Mouse (Mus musculus) frontal cortex, adult 2 months (tissue): Measurements from ENCODE around the gene Scaper. TPM values are rescaled to one million over a fixed set of nuclear protein-coding genes. Genes with fewer than 3 reads are reported as not detected.

ENCODE experiments used
- DNase-seq, 2 experiments: peaks; one replicate each; pipeline ENCODE4 v3.0.0; 2022; ENCODE audit warnings: low spot score in 1 of 2; ENCODE audit errors: extremely low spot score in 1 of 2
- polyA plus RNA-seq: library from polyadenylated mRNA; depleted of rRNA; stranded (reverse); fragments of >200 nt; gene quantifications from 2 replicates; pipeline ENCODE4 v1.2.3, GENCODE M21; 2012; rRNA removed

Scaper gene
- polyA plus RNA-seq, 1 experiment: 13.6 TPM

DNA sequence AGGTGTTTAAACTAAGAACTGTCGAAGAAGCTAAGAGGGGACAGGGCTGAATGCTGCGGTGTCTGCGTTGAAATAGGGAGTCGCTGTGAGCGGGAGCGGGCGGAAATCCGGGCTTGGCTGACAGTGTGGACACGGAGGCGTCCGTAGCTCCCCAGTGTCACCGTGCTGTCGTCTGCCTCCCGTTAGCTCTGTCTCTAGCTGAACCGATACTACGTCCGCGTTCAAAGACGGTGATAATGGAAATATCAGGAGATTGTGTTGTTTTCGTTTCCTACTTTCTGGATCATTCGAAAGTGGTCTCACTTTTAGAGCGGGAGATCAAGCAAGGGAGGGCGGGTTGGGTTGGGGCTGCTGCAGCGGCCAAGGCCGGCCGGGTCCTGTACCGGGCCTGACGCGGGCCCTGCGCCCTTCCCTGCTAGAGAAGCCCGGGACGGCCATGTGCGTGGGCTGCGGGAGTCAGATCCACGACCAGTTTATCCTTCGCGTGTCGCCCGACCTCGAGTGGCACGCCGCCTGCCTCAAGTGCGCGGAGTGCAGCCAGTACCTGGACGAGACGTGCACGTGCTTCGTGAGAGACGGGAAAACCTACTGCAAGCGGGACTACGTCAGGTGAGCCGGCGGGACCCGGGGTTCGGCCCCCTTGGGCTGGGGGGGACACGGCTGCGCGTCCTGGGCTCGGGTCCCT is 396.1 kb downstream of the Scaper start:
- DNase-seq: no peak

DNA sequence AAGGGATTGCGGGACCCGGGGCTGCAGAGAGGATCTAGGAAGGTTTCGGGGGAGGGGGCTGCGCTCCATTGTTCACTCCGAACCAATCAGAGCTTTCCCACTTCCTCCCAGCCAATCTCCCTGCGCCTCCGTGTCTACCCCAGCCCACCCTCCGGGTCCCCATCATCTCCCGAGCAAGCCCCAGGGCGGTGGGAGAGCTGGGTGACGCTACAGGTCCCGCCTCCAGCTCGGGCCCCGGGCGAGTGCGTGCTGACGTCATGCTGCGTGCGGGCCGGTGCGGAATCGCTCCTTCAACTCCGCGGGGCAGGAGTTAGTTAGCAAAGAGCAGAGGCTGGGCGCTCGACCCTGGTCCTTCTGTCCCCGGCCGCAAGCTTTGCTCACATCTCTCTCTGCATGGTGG is 397.0 kb downstream of the Scaper start:
- no peak for DNase-seq

- no peak for DNase-seq
Observed at GRCm38 (mm10) chr9:55540391-55540770, 397.5 kb downstream of the Scaper start.

GRCm38 (mm10) chr9:55539661-55540390 is 398.1 kb downstream of the Scaper start:
- DNase-seq: no peak

- no peak for DNase-seq
Observed at GRCm38 (mm10) chr9:55539006-55539405, 398.9 kb downstream of the Scaper start.

DNA sequence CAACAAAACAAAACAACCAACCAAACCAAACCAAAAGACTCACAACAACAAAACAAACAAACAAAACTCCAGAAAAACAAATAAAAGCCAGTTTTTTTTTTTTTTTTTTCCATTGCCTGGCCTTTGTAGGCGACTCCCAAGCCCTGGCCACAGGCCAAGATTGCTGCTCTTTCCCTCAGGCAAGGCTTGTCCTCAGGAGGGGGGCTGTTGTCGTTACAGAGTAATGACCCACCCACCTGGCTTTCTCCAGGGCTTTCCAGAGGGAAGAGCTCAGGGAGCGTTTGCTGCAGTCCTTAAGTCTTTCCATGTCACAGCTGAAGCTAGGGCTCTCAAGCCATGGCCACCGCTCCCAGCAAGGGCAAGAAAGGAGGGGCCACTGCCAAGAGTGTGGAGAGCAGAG is 399.5 kb downstream of the Scaper start, which contains the start of gene Isl2:
Isl2 (plus strand) TSS at position 296 of the 400 bp plus-strand sequence.
- DNase-seq: no peak

- DNase-seq: peak in 1 of 2 experiments; percentile 60
Observed at GRCm38 (mm10) chr9:55535907-55536306, 402.0 kb downstream of the Scaper start.

DNA sequence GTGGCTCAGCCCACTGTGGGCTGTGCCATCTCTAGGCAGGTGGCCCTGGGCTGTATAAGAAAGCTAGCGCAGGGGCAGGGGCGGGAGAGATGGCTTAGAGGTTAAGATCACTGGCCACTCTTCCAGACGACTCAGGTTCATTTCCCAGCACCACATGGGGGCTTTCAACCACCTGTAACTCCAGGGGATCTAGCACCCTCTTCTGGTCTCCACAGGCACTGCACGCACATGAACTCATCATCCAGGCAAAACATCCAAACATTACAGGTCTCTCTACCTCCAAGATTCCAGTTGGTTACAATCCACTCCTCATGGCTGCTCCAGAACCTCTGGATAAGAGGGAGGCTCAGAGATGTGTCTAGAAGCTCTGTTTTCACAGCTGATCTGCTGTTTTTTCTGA is 412.2 kb downstream of the Scaper start:
- no peak for DNase-seq

- DNase-seq: peak; percentile 91 to 95
Observed at GRCm38 (mm10) chr9:55512027-55512543, 425.8 kb downstream of the Scaper start, which contains the start of gene Etfa. Etfa (minus strand) TSS chr9:55512243.

- DNase-seq: peak; percentile 15 to 30
Observed at GRCm38 (mm10) chr9:55511521-55511993, 426.4 kb downstream of the Scaper start.

DNA sequence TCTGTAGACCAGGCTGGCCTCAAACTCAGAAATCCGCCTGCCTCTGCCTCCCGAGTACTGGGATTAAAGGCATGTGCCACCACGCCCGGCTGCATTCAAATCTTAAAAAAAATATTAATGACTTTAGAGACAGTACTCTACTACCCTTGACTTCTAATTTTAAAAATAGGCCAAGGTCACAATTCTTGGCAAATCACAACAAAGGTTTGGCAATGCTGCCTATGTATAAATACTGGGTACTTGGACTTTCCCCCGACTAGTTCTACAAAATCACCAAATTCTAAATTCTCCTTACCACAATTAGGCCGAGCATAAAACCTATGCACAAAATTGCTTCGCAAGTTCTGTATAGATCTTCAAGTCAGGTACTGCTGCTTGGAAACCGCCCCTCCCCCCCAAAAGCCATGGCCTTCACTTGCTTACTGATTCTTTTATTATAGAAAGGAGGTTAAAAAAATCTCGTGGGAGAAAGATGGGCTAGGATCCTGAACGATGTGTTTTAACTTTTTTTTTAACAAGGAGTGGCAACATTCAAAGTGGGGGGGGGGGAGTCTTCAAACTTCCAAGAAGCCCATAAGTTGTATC is 427.2 kb downstream of the Scaper start:
- DNase-seq: no peak

DNA sequence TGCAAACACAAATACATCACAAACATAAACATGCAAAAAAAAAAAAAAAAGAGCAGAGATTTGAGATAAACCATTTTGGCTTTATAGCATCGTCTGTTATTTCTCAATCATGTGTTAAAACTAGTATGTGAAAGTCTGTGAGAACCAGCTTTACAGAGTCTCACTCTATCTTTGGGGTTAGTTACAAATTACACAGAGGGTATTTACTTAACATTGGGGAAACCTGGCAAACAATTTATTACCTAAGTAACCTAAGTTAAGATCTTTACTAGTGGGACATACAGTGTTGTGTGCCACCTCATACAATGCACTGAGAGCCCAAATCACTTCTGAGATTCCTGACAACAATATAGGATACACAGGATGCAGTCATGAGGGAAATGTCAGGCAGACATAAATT is 428.2 kb downstream of the Scaper start:
- no peak for DNase-seq

- DNase-seq: no peak
Observed at GRCm38 (mm10) chr9:55508701-55509100, 429.2 kb downstream of the Scaper start.

GRCm38 (mm10) chr9:55507922-55508321 is 430.0 kb downstream of the Scaper start:
- DNase-seq: no peak

Other genes starting within 250 kb of the Scaper start
- gene 4930563M21Rik, start 72.4 kb upstream of the Scaper start, polyA plus RNA-seq: not detected in 2 replicates
- gene Rcn2, start 103.7 kb upstream of the Scaper start, polyA plus RNA-seq: 192 and 209 TPM in 2 replicates
- 4.5 and 6.0 TPM in 2 replicates for gene Pstpip1, start 151.8 kb upstream of the Scaper start, polyA plus RNA-seq
- 478 and 493 TPM in 2 replicates for gene Tspan3, start 227.4 kb upstream of the Scaper start, polyA plus RNA-seq